10 mouse cellular contexts compared by ENCODE assay signal in the genomic region with DNA sequence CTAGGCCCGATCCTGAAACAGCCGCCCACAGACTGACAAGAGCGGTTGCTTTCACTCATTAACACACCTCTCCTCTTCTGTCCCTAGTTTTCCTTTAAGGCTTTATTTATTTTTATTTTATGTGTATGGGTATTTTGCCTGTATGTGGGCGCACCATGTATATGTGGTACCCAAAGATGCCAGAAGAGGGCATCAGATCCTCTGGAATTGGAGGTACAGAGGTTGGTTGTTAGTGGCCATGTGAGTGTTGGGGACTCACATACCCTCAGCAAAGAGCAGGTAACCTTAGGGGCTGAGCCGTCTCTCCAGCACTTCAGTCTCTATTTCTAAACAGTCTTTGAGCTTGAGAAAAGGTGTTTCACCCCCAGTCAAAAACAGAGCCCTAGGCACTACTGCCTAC. TPM values are rescaled to one million over a fixed set of nuclear protein-coding genes. Genes with fewer than 3 reads are reported as not detected.
A peak's percentile ranks its signal among the peaks of the same experiment; 100 is the strongest.
DNase-seq lines count a peak whose midpoint lies in the region; ATAC-seq and TF ChIP-seq lines count a peak whose summit lies in the region.
"Had no signal": no experiment of that assay in that cellular context is flagged by ENCODE, and none has a peak within 500 bp of the region (broad histone marks: within the 10 kb centered on the region; RNA-seq: fewer than 3 reads in every experiment).

No protein-coding gene starts in this region.

- DNase-seq in cerebellum, adult 9-11 months, result peak; percentile 59
- DNase-seq in liver, embryonic 14.5 days (ENCODE audit: low read depth in 3 of 3, low spot score in 3 of 3), result no peak
- peak; percentile 71 for DNase-seq in NIH3T3 (ENCODE audit: low read depth)
- DNase-seq in limb, embryonic 10.5 days (ENCODE audit: low spot score), result no peak

- no peaks in the 10 kb centered on the region for H3K27me3 ChIP-seq in liver, embryonic 14.5 days (ENCODE audit: control insufficient read depth, insufficient read depth, low read length)
- no peaks in the 10 kb centered on the region for H3K27me3 ChIP-seq in liver, embryonic 12.5 days (replicated peaks)
- 0 out of 2 replicates have a peak, but pooled peaks cover 5% of the 10 kb centered on the region for H3K27me3 ChIP-seq in limb, embryonic 10.5 days (ENCODE audit: low read depth, poor library complexity, severe bottlenecking)
- no peaks in the 10 kb centered on the region for H3K27me3 ChIP-seq in forebrain, embryonic 12.5 days
- H3K27me3 ChIP-seq: limb, embryonic 13.5 days had no signal

- no peak overlapping the region for H3K4me3 ChIP-seq in liver, embryonic 14.5 days (ENCODE audit: insufficient read depth in 1 of 2, low read depth in 2 of 2, low read length in 2 of 2)
- no peak overlapping the region for H3K4me3 ChIP-seq in liver, embryonic 12.5 days
- H3K4me3 ChIP-seq in limb, embryonic 10.5 days, result no peak overlapping the region
- no peak overlapping the region for H3K4me3 ChIP-seq in forebrain, embryonic 12.5 days (replicated peaks)
- H3K4me3 ChIP-seq: limb, embryonic 13.5 days had no signal

- H3K4me2 ChIP-seq in liver, embryonic 14.5 days (ENCODE audit: low read depth), result no peak overlapping the region
- no peak overlapping the region for H3K4me2 ChIP-seq in liver, embryonic 12.5 days
- no peak overlapping the region for H3K4me2 ChIP-seq in forebrain, embryonic 12.5 days
- H3K4me2 ChIP-seq: limb, embryonic 13.5 days had no signal

- peak; percentile 54 for TF ChIP-seq CTCF in liver, embryonic 14.5 days (IDR thresholded peaks at IDR 0.05; ENCODE audit: low read depth)

- 75% methylated on average over 5 of the region's 5 CpGs for WGBS in liver, embryonic 14.5 days (ENCODE audit: insufficient replicate concordance)
- 82% methylated on average over 5 of the region's 5 CpGs for WGBS in liver, embryonic 12.5 days (ENCODE audit: insufficient replicate concordance)
- WGBS in limb, embryonic 10.5 days, result 84% methylated on average over 5 of the region's 5 CpGs
- WGBS in forebrain, embryonic 12.5 days, result 72% methylated on average over 5 of the region's 5 CpGs

- no peak for TF ChIP-seq EP300 in liver, embryonic 14.5 days (IDR thresholded peaks at IDR 0.05; ENCODE audit: low read depth)

- no peaks in the 10 kb centered on the region for H3K9me3 ChIP-seq in liver, embryonic 14.5 days (ENCODE audit: control insufficient read depth, low read length)
- no peaks in the 10 kb centered on the region for H3K9me3 ChIP-seq in liver, embryonic 12.5 days (replicated peaks)
- H3K9me3 ChIP-seq in limb, embryonic 10.5 days (replicated peaks), result no peaks in the 10 kb centered on the region
- H3K9me3 ChIP-seq in forebrain, embryonic 12.5 days, result no peaks in the 10 kb centered on the region
- H3K9me3 ChIP-seq: limb, embryonic 13.5 days had no signal

- H3K4me1 ChIP-seq in liver, embryonic 14.5 days (replicated peaks; ENCODE audit: control insufficient read depth in 2 of 2, insufficient read depth in 2 of 2, low read length in 1 of 2), result peaks cover 9 to 13% of the 10 kb centered on the region in 2 experiments
- H3K4me1 ChIP-seq in liver, embryonic 12.5 days, result peaks cover 27% of the 10 kb centered on the region
- peaks cover 46% of the 10 kb centered on the region for H3K4me1 ChIP-seq in limb, embryonic 10.5 days
- peaks cover 31% of the 10 kb centered on the region for H3K4me1 ChIP-seq in forebrain, embryonic 12.5 days

- no peak for ATAC-seq in cerebellum, adult (ENCODE audit: insufficient number of reproducible peaks, low FRiP score, low TSS enrichment)
- ATAC-seq in liver, embryonic 14.5 days (ENCODE audit: insufficient read depth), result no peak
- no peak for ATAC-seq in liver, embryonic 12.5 days
- ATAC-seq in megakaryocyte progenitor cell, adult 5-6 weeks (replicated peaks; ENCODE audit: poor library complexity), result peak; percentile 51
- no peak for ATAC-seq in forebrain, embryonic 12.5 days (ENCODE audit: low FRiP score)

- peaks cover 7% of the 10 kb centered on the region for H3K36me3 ChIP-seq in liver, embryonic 14.5 days (replicated peaks; ENCODE audit: control insufficient read depth, insufficient read depth, low read depth)
- H3K36me3 ChIP-seq in liver, embryonic 12.5 days, result peaks cover 67% of the 10 kb centered on the region
- H3K36me3 ChIP-seq in limb, embryonic 10.5 days, result peaks cover 60% of the 10 kb centered on the region
- H3K36me3 ChIP-seq in forebrain, embryonic 12.5 days (replicated peaks), result peaks cover 56% of the 10 kb centered on the region

- H3K9ac ChIP-seq in liver, embryonic 14.5 days (replicated peaks), result no peak overlapping the region
- H3K9ac ChIP-seq in liver, embryonic 12.5 days, result no peak overlapping the region
- no peak overlapping the region for H3K9ac ChIP-seq in forebrain, embryonic 12.5 days
- H3K9ac ChIP-seq: limb, embryonic 13.5 days had no signal

- H3K27ac ChIP-seq in liver, embryonic 14.5 days, result no peak overlapping the region
- H3K27ac ChIP-seq in liver, embryonic 12.5 days, result no peak overlapping the region
- H3K27ac ChIP-seq in limb, embryonic 10.5 days, result no peak overlapping the region
- H3K27ac ChIP-seq in forebrain, embryonic 12.5 days, result no peak overlapping the region
- H3K27ac ChIP-seq: limb, embryonic 13.5 days had no signal

RNA-seq across cellular contexts. Expression of gene Rpp25l, which starts 2.3 kb away (rescaled TPM):
- polyA plus RNA-seq in liver, embryonic 14.5 days (2012; rRNA removed), result 24.0 and 25.0 TPM in 2 replicates
- 31.4 and 38.2 TPM in 2 replicates for polyA plus RNA-seq in liver, embryonic 14.5 days (2014; fragmentation: Nextera tagmentation; extraction: Ambion mirVana)
- 39.1 and 44.9 TPM in 2 replicates for polyA plus RNA-seq in liver, embryonic 12.5 days (2016; fragmentation: Nextera tagmentation; extraction: Ambion mirVana)
- total RNA-seq in megakaryocyte progenitor cell, adult 5-6 weeks (2015), result 17.5 and 24.4 TPM in 2 replicates
- total RNA-seq in megakaryocyte progenitor cell, adult 5-6 weeks (2017), result 22.5 and 23.0 TPM in 2 replicates
- polyA plus RNA-seq in limb, embryonic 10.5 days (2016; fragmentation: Nextera tagmentation; extraction: Ambion mirVana), result 93.6 and 101 TPM in 2 replicates
- polyA plus RNA-seq in forebrain, embryonic 12.5 days (2016; fragmentation: Nextera tagmentation; extraction: Ambion mirVana), result 77.0 and 79.1 TPM in 2 replicates

RNA-seq across cellular contexts. Expression of gene Dctn3, which starts 7.4 kb away (rescaled TPM):
- polyA plus RNA-seq in liver, embryonic 14.5 days (2012; rRNA removed), result 28.7 and 39.8 TPM in 2 replicates
- 63.9 and 68.6 TPM in 2 replicates for polyA plus RNA-seq in liver, embryonic 14.5 days (2014; fragmentation: Nextera tagmentation; extraction: Ambion mirVana)
- polyA plus RNA-seq in liver, embryonic 12.5 days (2016; fragmentation: Nextera tagmentation; extraction: Ambion mirVana), result 89.7 and 92.2 TPM in 2 replicates
- total RNA-seq in megakaryocyte progenitor cell, adult 5-6 weeks (2015), result 57.9 and 75.6 TPM in 2 replicates
- total RNA-seq in megakaryocyte progenitor cell, adult 5-6 weeks (2017), result 73.4 and 94.6 TPM in 2 replicates
- 118 and 123 TPM in 2 replicates for polyA plus RNA-seq in limb, embryonic 10.5 days (2016; fragmentation: Nextera tagmentation; extraction: Ambion mirVana)
- 159 and 179 TPM in 2 replicates for polyA plus RNA-seq in forebrain, embryonic 12.5 days (2016; fragmentation: Nextera tagmentation; extraction: Ambion mirVana)

RNA-seq across cellular contexts. Expression of gene Arid3c, which starts 15.3 kb away (rescaled TPM):
- not detected in 2 replicates for polyA plus RNA-seq in liver, embryonic 14.5 days (2012; rRNA removed)
- not detected in 2 replicates for polyA plus RNA-seq in liver, embryonic 14.5 days (2014; fragmentation: Nextera tagmentation; extraction: Ambion mirVana)
- polyA plus RNA-seq in liver, embryonic 12.5 days (2016; fragmentation: Nextera tagmentation; extraction: Ambion mirVana), result not detected in 2 replicates
- not detected in 2 replicates for total RNA-seq in megakaryocyte progenitor cell, adult 5-6 weeks (2015)
- total RNA-seq in megakaryocyte progenitor cell, adult 5-6 weeks (2017), result not detected in 2 replicates
- not detected in 2 replicates for polyA plus RNA-seq in limb, embryonic 10.5 days (2016; fragmentation: Nextera tagmentation; extraction: Ambion mirVana)
- 0.42 and 0.46 TPM in 2 replicates for polyA plus RNA-seq in forebrain, embryonic 12.5 days (2016; fragmentation: Nextera tagmentation; extraction: Ambion mirVana)
- total RNA-seq: neutrophil, adult 5-6 weeks had no signal

RNA-seq across cellular contexts. Expression of gene Il11ra1, which starts 15.8 kb away (rescaled TPM):
- polyA plus RNA-seq in liver, embryonic 14.5 days (2012; rRNA removed), result 11.2 and 13.9 TPM in 2 replicates
- 23.8 and 27.1 TPM in 2 replicates for polyA plus RNA-seq in liver, embryonic 14.5 days (2014; fragmentation: Nextera tagmentation; extraction: Ambion mirVana)
- 39.7 and 43.0 TPM in 2 replicates for polyA plus RNA-seq in liver, embryonic 12.5 days (2016; fragmentation: Nextera tagmentation; extraction: Ambion mirVana)
- 28.2 and 46.9 TPM in 2 replicates for total RNA-seq in megakaryocyte progenitor cell, adult 5-6 weeks (2015)
- 132 and 149 TPM in 2 replicates for total RNA-seq in megakaryocyte progenitor cell, adult 5-6 weeks (2017)
- 202 and 253 TPM in 2 replicates for polyA plus RNA-seq in limb, embryonic 10.5 days (2016; fragmentation: Nextera tagmentation; extraction: Ambion mirVana)
- polyA plus RNA-seq in forebrain, embryonic 12.5 days (2016; fragmentation: Nextera tagmentation; extraction: Ambion mirVana), result 56.6 and 62.1 TPM in 2 replicates

RNA-seq across cellular contexts. Expression of gene Cntfr, which starts 18.7 kb away (rescaled TPM):
- polyA plus RNA-seq in liver, embryonic 14.5 days (2012; rRNA removed), result 0.75 and 0.88 TPM in 2 replicates
- polyA plus RNA-seq in liver, embryonic 14.5 days (2014; fragmentation: Nextera tagmentation; extraction: Ambion mirVana), result 0.17 and 0.32 TPM in 2 replicates
- 1.4 and 1.7 TPM in 2 replicates for polyA plus RNA-seq in liver, embryonic 12.5 days (2016; fragmentation: Nextera tagmentation; extraction: Ambion mirVana)
- not detected in 2 replicates for total RNA-seq in megakaryocyte progenitor cell, adult 5-6 weeks (2015)
- not detected in 2 replicates for total RNA-seq in megakaryocyte progenitor cell, adult 5-6 weeks (2017)
- polyA plus RNA-seq in limb, embryonic 10.5 days (2016; fragmentation: Nextera tagmentation; extraction: Ambion mirVana), result 6.1 and 7.8 TPM in 2 replicates
- polyA plus RNA-seq in forebrain, embryonic 12.5 days (2016; fragmentation: Nextera tagmentation; extraction: Ambion mirVana), result 21.9 and 28.3 TPM in 2 replicates
- total RNA-seq: neutrophil, adult 5-6 weeks had no signal

Comparison
In these comparisons a context has a peak if more than half of its experiments do, and no peak if none do; other contexts are left out.
1. DNase-seq: peak in cerebellum, adult 9-11 months (single experiment) and NIH3T3 (single experiment); none in liver, embryonic 14.5 days (0 of 3) and limb, embryonic 10.5 days (single experiment).